Mouse (Mus musculus) stomach, postnatal 0 days (tissue): ENCODE results near the gene Gpc1.

Source experiments
- CTCF ChIP-seq: IDR thresholded peaks from 2 replicates; pipeline ENCODE4 v1.5.1; 2016; ENCODE audit warnings: antibody characterized with exemption, low read depth, mild to moderate bottlenecking, moderate library complexity
- EP300 ChIP-seq: optimal IDR thresholded peaks from 2 replicates; pipeline ENCODE3; 2016; ENCODE audit warnings: antibody characterized with exemption

GRCm38 (mm10) chr1:92909068-92909467 is 77.6 kb downstream of the Gpc1 start:
- TF ChIP-seq CTCF (peak; percentile 60), EP300 (no peak)
